Mouse (Mus musculus) testis, adult 2 months (tissue): ENCODE measurements around the gene Ghsr. TPM values are rescaled to one million over a fixed set of nuclear protein-coding genes. Genes with fewer than 3 reads are reported as not detected.

Experiments
- H3K27ac ChIP-seq: fragments of 200-500 bp; 2 replicates; pipeline ENCODE4 v1.5.1; 2012; ENCODE audit warnings: low read depth, low read length; ENCODE audit not compliant: control insufficient read depth, insufficient read depth
- H3K27me3 ChIP-seq: fragments of 200-500 bp; 2 replicates; pipeline ENCODE4 v1.6.1; 2012; ENCODE audit warnings: mild to moderate bottlenecking, low read length, moderate library complexity; ENCODE audit not compliant: control insufficient read depth, insufficient read depth
- H3K36me3 ChIP-seq: fragments of 200-500 bp; 2 replicates; pipeline ENCODE4 v1.6.1; 2012; ENCODE audit warnings: mild to moderate bottlenecking, low read length; ENCODE audit not compliant: control insufficient read depth, insufficient read depth
- H3K4me1 ChIP-seq: fragments of 200-500 bp; 2 replicates; pipeline ENCODE4 v1.6.1; 2012; ENCODE audit warnings: low read length; ENCODE audit not compliant: control insufficient read depth, insufficient read depth
- H3K4me3 ChIP-seq: fragments of 200-500 bp; 2 replicates; pipeline ENCODE4 v1.5.1; 2012; ENCODE audit warnings: low read depth, mild to moderate bottlenecking, low read length, moderate library complexity, mixed read lengths; ENCODE audit not compliant: control insufficient read depth
- CTCF ChIP-seq: fragments of 200-500 bp; IDR thresholded peaks from 2 replicates; pipeline ENCODE4 v1.5.1; 2012; ENCODE audit warnings: low read depth, mild to moderate bottlenecking, inconsistent platforms, low read length, moderate library complexity; ENCODE audit not compliant: control insufficient read depth, insufficient read depth, insufficient replicate concordance
- POLR2A ChIP-seq: fragments of 200-500 bp; IDR thresholded peaks from 2 replicates; pipeline ENCODE4 v1.6.1; 2012; ENCODE audit warnings: low read depth, mild to moderate bottlenecking, inconsistent platforms, low read length, moderate library complexity; ENCODE audit not compliant: control insufficient read depth
- polyA plus RNA-seq: library from polyadenylated mRNA; depleted of rRNA; stranded (reverse); fragments of >200 nt; gene quantifications from 2 replicates; pipeline ENCODE4 v1.2.3, GENCODE M21; 2012; rRNA removed

The Ghsr gene
- polyA plus RNA-seq: not detected in 2 replicates

DNA sequence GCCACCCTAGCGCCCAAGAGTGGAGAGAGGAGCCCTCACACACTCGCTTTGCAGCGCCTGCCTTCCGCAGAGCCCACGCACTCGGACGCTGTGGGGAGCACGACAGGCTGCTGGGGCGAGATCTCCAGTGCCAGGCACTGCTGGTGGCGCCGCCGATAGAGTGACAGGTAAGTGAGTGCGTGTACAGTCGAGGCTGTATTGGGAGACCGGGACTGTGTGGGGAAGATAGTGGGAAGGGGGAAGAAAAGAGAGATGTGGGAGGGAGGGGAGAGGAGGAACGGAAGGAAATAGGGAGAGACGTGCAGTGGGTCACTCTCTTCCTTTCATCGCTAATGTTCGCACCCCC, at the start of gene Ghsr:
Gene Ghsr, plus strand, starts transcription at position 76 of the 346 bp plus-strand sequence.
- Histone ChIP-seq H3K4me1 (peaks cover 11% of the 10 kb centered on the region), H3K4me3 (peak within 1 kb of the TSS; percentile 15), H3K27me3 (no peaks in the 10 kb centered on the region), H3K36me3 (no peaks in the 10 kb centered on the region), H3K27ac (no peak within 1 kb of the TSS)
- no peak for TF ChIP-seq POLR2A
- TF ChIP-seq CTCF: no peak

DNA sequence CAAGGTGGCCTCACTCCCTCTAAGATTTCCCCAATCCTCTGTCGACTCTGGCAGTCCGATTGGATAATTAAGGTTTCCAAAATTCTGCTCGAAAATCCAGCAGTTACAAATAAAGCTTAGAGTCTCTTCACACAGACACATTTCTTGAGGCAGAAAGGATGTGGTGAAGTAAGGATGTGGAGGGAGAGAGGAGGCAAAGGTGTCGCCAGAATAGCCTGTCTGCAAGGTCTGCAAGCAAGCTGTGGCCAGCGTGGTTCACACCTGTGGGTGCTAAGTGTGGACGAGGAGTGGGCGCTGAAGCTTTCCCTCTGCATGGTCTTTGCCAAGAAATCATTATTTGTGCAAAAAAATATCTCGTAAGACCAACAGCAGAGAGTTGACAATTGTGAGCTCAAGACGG, 48.6 kb upstream of the Ghsr start:
- H3K27me3 ChIP-seq: no peaks in the 10 kb centered on the region
- no peak overlapping the region for H3K4me3 ChIP-seq
- H3K36me3 ChIP-seq: no peaks in the 10 kb centered on the region
- H3K27ac ChIP-seq: no peak overlapping the region
- TF ChIP-seq POLR2A (no peak), CTCF (no peak)
- no peaks in the 10 kb centered on the region for H3K4me1 ChIP-seq

GRCm38 (mm10) chr3:27323551-27323950, 47.6 kb upstream of the Ghsr start:
- Histone ChIP-seq H3K4me3 (no peak overlapping the region), H3K36me3 (no peaks in the 10 kb centered on the region), H3K27me3 (no peaks in the 10 kb centered on the region), H3K27ac (no peak overlapping the region), H3K4me1 (no peaks in the 10 kb centered on the region)
- TF ChIP-seq CTCF (no peak), POLR2A (no peak)

DNA sequence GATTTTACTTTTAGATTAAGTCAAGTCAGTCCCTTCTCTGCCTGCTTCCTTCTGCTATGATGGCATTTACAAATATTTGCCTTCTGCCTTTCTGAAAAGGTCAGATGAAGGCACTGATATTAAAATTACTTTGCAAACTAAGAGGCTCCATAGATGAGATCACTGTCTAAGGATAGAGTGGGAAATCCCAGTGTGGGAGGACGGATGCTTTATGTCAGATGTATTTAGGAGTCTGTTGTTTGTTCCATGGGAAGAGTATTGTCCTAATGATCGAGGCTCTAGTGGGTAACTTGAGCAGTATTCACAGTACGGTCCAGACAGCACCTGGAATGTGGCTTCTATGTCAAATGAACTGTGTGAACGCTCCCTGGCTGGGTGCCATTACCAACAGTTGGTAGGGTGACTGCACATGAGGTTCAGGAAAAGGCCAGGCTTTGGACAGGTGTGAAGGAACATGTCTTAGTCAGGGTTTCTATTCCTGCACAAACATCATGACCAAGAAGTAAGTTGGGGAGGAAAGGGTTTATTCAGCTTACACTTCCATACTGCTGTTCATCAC, 44.4 kb upstream of the Ghsr start:
- no peak overlapping the region for H3K27ac ChIP-seq
- no peak for TF ChIP-seq POLR2A
- TF ChIP-seq CTCF: no peak
- H3K4me3 ChIP-seq: no peak overlapping the region
- H3K36me3 ChIP-seq: no peaks in the 10 kb centered on the region
- no peaks in the 10 kb centered on the region for H3K4me1 ChIP-seq
- no peaks in the 10 kb centered on the region for H3K27me3 ChIP-seq

DNA sequence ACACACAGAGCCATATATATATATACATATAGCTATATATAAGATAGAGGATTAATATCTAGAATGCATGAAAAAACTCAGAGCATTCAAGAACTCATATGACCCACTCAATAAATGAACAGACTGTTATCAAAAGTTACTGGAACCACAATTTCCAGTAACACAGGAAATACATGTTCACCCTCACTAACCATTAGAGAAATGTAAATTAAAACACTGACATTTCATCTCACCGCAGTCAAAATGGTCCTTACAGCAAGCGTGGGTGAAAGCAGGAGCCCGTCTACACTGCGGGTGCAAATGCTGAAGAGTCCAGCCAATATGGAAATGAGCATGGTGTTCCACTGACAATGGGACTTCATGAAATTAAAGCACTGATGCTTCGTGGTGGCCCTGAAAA, 40.4 kb upstream of the Ghsr start:
- Histone ChIP-seq H3K4me1 (no peaks in the 10 kb centered on the region), H3K27ac (no peak overlapping the region), H3K27me3 (no peaks in the 10 kb centered on the region), H3K4me3 (no peak overlapping the region), H3K36me3 (no peaks in the 10 kb centered on the region)
- TF ChIP-seq POLR2A (no peak), CTCF (no peak)

GRCm38 (mm10) chr3:27338437-27338836, 32.7 kb upstream of the Ghsr start:
- no peak overlapping the region for H3K27ac ChIP-seq
- no peak overlapping the region for H3K4me3 ChIP-seq
- peaks cover 3% of the 10 kb centered on the region for H3K4me1 ChIP-seq
- TF ChIP-seq CTCF: no peak
- TF ChIP-seq POLR2A: no peak
- no peaks in the 10 kb centered on the region for H3K27me3 ChIP-seq
- H3K36me3 ChIP-seq: no peaks in the 10 kb centered on the region

DNA sequence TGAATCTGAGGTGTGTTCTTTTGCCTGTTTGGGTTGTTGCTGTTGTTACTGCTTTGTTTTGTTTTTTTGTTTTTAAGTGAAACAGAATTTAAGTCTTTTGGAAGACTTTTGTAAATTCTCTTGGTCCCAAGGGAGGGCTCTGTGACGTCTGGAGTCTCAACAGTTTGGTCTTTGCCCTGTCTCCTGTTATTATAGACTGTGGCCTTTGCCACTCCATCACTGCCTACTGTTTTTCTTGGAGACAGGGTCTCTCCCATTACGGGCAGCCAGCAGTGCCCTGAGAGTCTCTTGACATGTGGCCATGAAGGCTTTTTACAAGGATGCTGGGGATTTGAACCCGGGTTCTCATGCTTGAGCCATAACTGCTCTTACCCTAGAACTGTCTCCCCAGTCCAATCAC, 32.3 kb upstream of the Ghsr start:
- Histone ChIP-seq H3K36me3 (no peaks in the 10 kb centered on the region), H3K27me3 (no peaks in the 10 kb centered on the region), H3K27ac (no peak overlapping the region), H3K4me3 (no peak overlapping the region), H3K4me1 (peaks cover 3% of the 10 kb centered on the region)
- no peak for TF ChIP-seq CTCF

GRCm38 (mm10) chr3:27340757-27341156, 30.4 kb upstream of the Ghsr start:
- H3K36me3 ChIP-seq: no peaks in the 10 kb centered on the region

More at GRCm38 (mm10) chr3:27340757-27341156, 30.4 kb upstream of the Ghsr start:
- no peak for TF ChIP-seq POLR2A
- no peak for TF ChIP-seq CTCF
- Histone ChIP-seq H3K27me3 (no peaks in the 10 kb centered on the region), H3K4me1 (peaks cover 3% of the 10 kb centered on the region), H3K27ac (no peak overlapping the region), H3K4me3 (no peak overlapping the region)
